8 mouse cellular contexts compared by ENCODE assay signal in the genomic region with DNA sequence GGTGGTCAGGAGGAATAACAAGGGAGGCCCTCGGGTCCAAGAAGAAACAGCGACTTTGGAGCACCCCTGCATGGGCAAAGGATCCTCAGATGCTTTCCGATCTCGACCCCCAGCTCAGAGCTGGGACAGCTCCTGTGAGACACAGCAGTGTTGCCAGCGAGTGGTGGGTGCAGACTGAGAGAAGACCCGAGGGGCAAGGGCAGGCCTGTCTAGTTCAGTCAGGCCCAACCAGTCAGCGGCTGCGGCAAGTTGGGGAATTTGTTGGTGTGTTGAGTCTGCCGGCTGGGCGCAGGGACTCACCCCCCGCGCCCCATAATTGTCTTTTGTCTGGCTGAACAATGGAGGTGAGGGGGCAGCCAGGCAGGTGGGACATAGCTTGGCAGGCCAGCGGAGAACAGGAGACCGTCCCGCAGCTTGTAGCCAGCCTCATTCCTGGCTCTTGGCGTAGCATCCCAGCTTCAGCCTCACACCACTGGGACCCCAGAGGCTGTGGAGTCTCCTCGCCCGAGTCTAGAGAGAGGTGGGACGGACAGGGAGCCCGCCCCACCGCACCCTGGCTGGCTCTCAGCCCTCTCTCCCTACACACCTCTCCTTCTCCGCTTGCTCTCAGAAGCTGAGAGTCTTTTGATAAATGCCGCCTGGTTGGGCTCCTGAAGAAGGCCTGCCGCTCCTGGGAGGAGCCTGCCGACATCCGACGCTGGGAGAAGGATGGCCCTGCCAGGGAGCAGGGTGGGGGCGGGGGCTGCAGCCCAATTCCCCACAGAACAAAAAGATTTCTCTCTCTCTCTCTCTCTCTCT.
DNase-seq lines count a peak whose midpoint lies in the region; ATAC-seq and TF ChIP-seq lines count a peak whose summit lies in the region.

No protein-coding gene starts in this region.

- TF ChIP-seq CTCF in E14TG2a.4 (conservative IDR thresholded peaks at IDR 0.05; ENCODE audit: low read length), result no peak
- no peak for TF ChIP-seq CTCF in stomach, postnatal 0 days (IDR thresholded peaks at IDR 0.05; ENCODE audit: low read depth)

- DNase-seq in adrenal gland, postnatal 14 days, result peak; percentile 34
- DNase-seq in adrenal gland, adult 8-10 months, result no peak
- peak; percentile 81 for DNase-seq in forebrain, embryonic 14.5 days (ENCODE audit: low spot score)
- peak; percentile 31 for DNase-seq in stomach, postnatal 0 days (ENCODE audit: low spot score)
- DNase-seq in frontal cortex, postnatal 36 days (ENCODE audit: low spot score in 2 of 2), result no peak
- no peak for DNase-seq in cerebellum, adult 9-11 months

- ATAC-seq in forebrain, embryonic 14.5 days, result peak; percentile 87
- ATAC-seq in lung, embryonic 16.5 days (ENCODE audit: low read depth), result peak; percentile 88
- peak; percentile 57; the same call in 1 of the 2 replicates for ATAC-seq in stomach, postnatal 0 days (ENCODE audit: low FRiP score, low TSS enrichment)

- H3K9ac ChIP-seq in forebrain, embryonic 14.5 days (ENCODE audit: low read length), result peak overlapping the region; percentile 45
- H3K9ac ChIP-seq in lung, embryonic 16.5 days (ENCODE audit: low read length), result peak overlapping the region; percentile 47
- H3K9ac ChIP-seq in stomach, postnatal 0 days (ENCODE audit: low read length), result no peak overlapping the region

- peak overlapping the region; percentile 29 for H3K4me3 ChIP-seq in E14TG2a.4 (replicated peaks; ENCODE audit: low read length)
- no peak overlapping the region for H3K4me3 ChIP-seq in forebrain, embryonic 14.5 days (ENCODE audit: low read depth, low read length)
- H3K4me3 ChIP-seq in lung, embryonic 16.5 days (ENCODE audit: low read length), result peak overlapping the region; percentile 1; the same call in 1 of the 2 replicates
- H3K4me3 ChIP-seq in stomach, postnatal 0 days (ENCODE audit: low read depth, low read length), result no peak overlapping the region

- no peaks in the 10 kb centered on the region for H3K36me3 ChIP-seq in E14TG2a.4 (ENCODE audit: insufficient read depth, low read length)
- no peaks in the 10 kb centered on the region for H3K36me3 ChIP-seq in forebrain, embryonic 14.5 days (ENCODE audit: control insufficient read depth, insufficient read depth, low read length)
- no peaks in the 10 kb centered on the region for H3K36me3 ChIP-seq in lung, embryonic 16.5 days (ENCODE audit: control insufficient read depth, insufficient read depth, low read length)
- H3K36me3 ChIP-seq in stomach, postnatal 0 days (ENCODE audit: control insufficient read depth, insufficient read depth, low read length), result no peaks in the 10 kb centered on the region

- 33% methylated on average over 27 of the region's 28 CpGs for WGBS in forebrain, embryonic 14.5 days
- WGBS in lung, embryonic 16.5 days, result 28% methylated on average over 28 of the region's 28 CpGs
- 31% methylated on average over 26 of the region's 28 CpGs for WGBS in stomach, postnatal 0 days

- no peaks in the 10 kb centered on the region for H3K9me3 ChIP-seq in E14TG2a.4 (ENCODE audit: low read length)
- no peaks in the 10 kb centered on the region for H3K9me3 ChIP-seq in forebrain, embryonic 14.5 days (replicated peaks; ENCODE audit: control insufficient read depth, low read length)
- no peaks in the 10 kb centered on the region for H3K9me3 ChIP-seq in lung, embryonic 16.5 days (ENCODE audit: control insufficient read depth, low read length)
- H3K9me3 ChIP-seq in stomach, postnatal 0 days (ENCODE audit: control insufficient read depth, low read length), result no peaks in the 10 kb centered on the region

- H3K4me1 ChIP-seq in E14TG2a.4 (replicated peaks; ENCODE audit: low read depth, low read length), result peaks cover 31% of the 10 kb centered on the region
- H3K4me1 ChIP-seq in forebrain, embryonic 14.5 days (ENCODE audit: control insufficient read depth, insufficient read depth, low read length), result peaks cover 14% of the 10 kb centered on the region
- H3K4me1 ChIP-seq in lung, embryonic 16.5 days (replicated peaks; ENCODE audit: control insufficient read depth, insufficient read depth, low read length), result 0 out of 2 replicates have a peak, but pooled peaks cover 5% of the 10 kb centered on the region
- no peaks in the 10 kb centered on the region for H3K4me1 ChIP-seq in stomach, postnatal 0 days (replicated peaks; ENCODE audit: control insufficient read depth, insufficient read depth)

- H3K27ac ChIP-seq in forebrain, embryonic 14.5 days (ENCODE audit: low read depth, low read length), result peak overlapping the region; percentile 89
- H3K27ac ChIP-seq in lung, embryonic 16.5 days (ENCODE audit: low read length), result peak overlapping the region; percentile 82
- H3K27ac ChIP-seq in stomach, postnatal 0 days (replicated peaks), result no peak overlapping the region

- no peak for TF ChIP-seq EP300 in stomach, postnatal 0 days (optimal IDR thresholded peaks at IDR 0.05)

- H3K4me2 ChIP-seq in forebrain, embryonic 14.5 days (ENCODE audit: low read length), result peak overlapping the region; percentile 38
- H3K4me2 ChIP-seq in lung, embryonic 16.5 days (ENCODE audit: low read depth, low read length), result peak overlapping the region; percentile 33
- H3K4me2 ChIP-seq in stomach, postnatal 0 days (replicated peaks; ENCODE audit: low read depth), result 0 out of 2 replicates have a peak overlapping the region, but pooled peaks have one; percentile 14

- peaks cover 79% of the 10 kb centered on the region for H3K27me3 ChIP-seq in E14TG2a.4 (ENCODE audit: insufficient read depth, low read length)
- no peaks in the 10 kb centered on the region for H3K27me3 ChIP-seq in forebrain, embryonic 14.5 days (replicated peaks; ENCODE audit: control insufficient read depth, insufficient read depth, low read length)
- no peaks in the 10 kb centered on the region; the same call in none of the 2 replicates for H3K27me3 ChIP-seq in lung, embryonic 16.5 days (ENCODE audit: control insufficient read depth, insufficient read depth, low read depth, low read length)
- H3K27me3 ChIP-seq in stomach, postnatal 0 days (ENCODE audit: control insufficient read depth, insufficient read depth, low read length), result no peaks in the 10 kb centered on the region

Comparison
In these comparisons a context has a peak if more than half of its experiments do, and no peak if none do; other contexts are left out.
1. DNase-seq: peak in adrenal gland, postnatal 14 days (single experiment), forebrain, embryonic 14.5 days (single experiment) and stomach, postnatal 0 days (single experiment); none in adrenal gland, adult 8-10 months (single experiment), frontal cortex, postnatal 36 days (0 of 2) and cerebellum, adult 9-11 months (single experiment).
2. H3K4me3 ChIP-seq: peak in E14TG2a.4 (single experiment) and lung, embryonic 16.5 days (single experiment); none in forebrain, embryonic 14.5 days (single experiment) and stomach, postnatal 0 days (single experiment).
3. Peak in every context shown above with its lines, with median percentiles within 50 percentile points of each other: ATAC-seq and H3K4me2 ChIP-seq.